In genomic region chr1:39949790-39950462, GRCm38 (mm10) we compare ENCODE assay signal across 8 mouse cellular contexts. TPM values are rescaled to one million over a fixed set of nuclear protein-coding genes. Genes with fewer than 3 reads are reported as not detected.
DNase-seq lines count a peak whose midpoint lies in the region; ATAC-seq and TF ChIP-seq lines count a peak whose summit lies in the region.

No protein-coding gene starts in this region.

- H3K4me2 ChIP-seq in lung, embryonic 16.5 days (ENCODE audit: low read depth, low read length): no peak overlapping the region

- peaks cover 58% of the 10 kb centered on the region for H3K4me1 ChIP-seq in lung, embryonic 16.5 days (replicated peaks; ENCODE audit: control insufficient read depth, insufficient read depth, low read length)
- H3K4me1 ChIP-seq in lung, adult 2 months (ENCODE audit: control insufficient read depth, insufficient read depth, low read length): peaks cover 40% of the 10 kb centered on the region

- H3K9ac ChIP-seq in lung, embryonic 16.5 days (ENCODE audit: low read length): no peak overlapping the region

- H3K27me3 ChIP-seq in lung, embryonic 16.5 days (ENCODE audit: control insufficient read depth, insufficient read depth, low read depth, low read length): no peaks in the 10 kb centered on the region

- no peaks in the 10 kb centered on the region for H3K36me3 ChIP-seq in lung, embryonic 16.5 days (ENCODE audit: control insufficient read depth, insufficient read depth, low read length)

- WGBS in lung, embryonic 16.5 days: 31% methylated on average over 10 of the region's 10 CpGs
- 35% methylated on average over 10 of the region's 10 CpGs for WGBS in lung, adult 2 months

- peak; percentile 73 for DNase-seq in adrenal gland, postnatal 14 days
- DNase-seq in adrenal gland, adult 8-10 months: no peak
- no peak for DNase-seq in lung, adult 2 months
- DNase-seq in heart, postnatal 4 days: peak; percentile 48
- DNase-seq in frontal cortex, postnatal 25 days (ENCODE audit: low spot score in 2 of 2): no peak
- DNase-seq in gastrocnemius, adult 18-20 months (ENCODE audit: low spot score): no peak

- TF ChIP-seq POLR2A in lung, adult 2 months (IDR thresholded peaks at IDR 0.05; ENCODE audit: borderline replicate concordance, extremely low read depth, low read depth, low read length): no peak

- ATAC-seq in lung, embryonic 16.5 days (ENCODE audit: low read depth): peak; percentile 57
- peak; percentile 84 for ATAC-seq in megakaryocyte-erythroid progenitor cell, adult 5-6 weeks (replicated peaks; ENCODE audit: low FRiP score, low TSS enrichment, poor library complexity, severe bottlenecking)

- H3K27ac ChIP-seq in lung, embryonic 16.5 days (ENCODE audit: low read length): no peak overlapping the region

- no peak for TF ChIP-seq CTCF in lung, adult 2 months (IDR thresholded peaks at IDR 0.05; ENCODE audit: insufficient read depth, low read length)

- no peak overlapping the region for H3K4me3 ChIP-seq in lung, embryonic 16.5 days (ENCODE audit: low read length)
- H3K4me3 ChIP-seq in lung, adult 2 months (replicated peaks; ENCODE audit: extremely low read depth, low read depth, low read length): no peak overlapping the region

- no peaks in the 10 kb centered on the region for H3K9me3 ChIP-seq in lung, embryonic 16.5 days (ENCODE audit: control insufficient read depth, low read length)

RNA-seq across cellular contexts. Expression of gene Map4k4, which starts 49.2 kb away (rescaled TPM):
- total RNA-seq in adrenal gland, postnatal 14 days (2021): 140 and 141 TPM in 2 replicates
- 100 to 1,000 TPM in 2 of 4 experiments, 10 to 100 TPM in 2; 80.9 to 123 (median 104) TPM for total RNA-seq in adrenal gland, adult 8-10 months (2022)
- 20.9 and 21.6 TPM in 2 replicates for polyA plus RNA-seq in lung, embryonic 16.5 days (2015; fragmentation: Nextera tagmentation; extraction: Ambion mirVana)
- 80.4 and 94.7 TPM in 2 replicates for polyA plus RNA-seq in lung, adult 2 months (2012; rRNA removed)
- 100 to 1,000 TPM; 207 to 231 TPM for total RNA-seq in heart, postnatal 4 days (2021)
- total RNA-seq in megakaryocyte-erythroid progenitor cell, adult 5-6 weeks (2014; fragmentation: Nextera tagmentation): 20.4 and 29.0 TPM in 2 replicates
- 29.6 and 49.0 TPM in 2 replicates for total RNA-seq in megakaryocyte-erythroid progenitor cell, adult 5-6 weeks (2017)
- total RNA-seq in gastrocnemius, adult 18-20 months (2021): 10 to 100 TPM; 15.2 to 20.9 TPM

Comparison
In these comparisons a context has a peak if more than half of its experiments do, and no peak if none do; other contexts are left out.
1. DNase-seq: peak in adrenal gland, postnatal 14 days (single experiment) and heart, postnatal 4 days (single experiment); none in adrenal gland, adult 8-10 months (single experiment), lung, adult 2 months (single experiment), frontal cortex, postnatal 25 days (0 of 2) and gastrocnemius, adult 18-20 months (single experiment).